Mouse (Mus musculus): Measurements from ENCODE around the gene Lgr6. TPM values are rescaled to one million over a fixed set of nuclear protein-coding genes. Genes with fewer than 3 reads are reported as not detected.

Lgr6 gene
- polyA plus RNA-seq, 1 experiment from 2014 or later = 0.35 TPM

DNA sequence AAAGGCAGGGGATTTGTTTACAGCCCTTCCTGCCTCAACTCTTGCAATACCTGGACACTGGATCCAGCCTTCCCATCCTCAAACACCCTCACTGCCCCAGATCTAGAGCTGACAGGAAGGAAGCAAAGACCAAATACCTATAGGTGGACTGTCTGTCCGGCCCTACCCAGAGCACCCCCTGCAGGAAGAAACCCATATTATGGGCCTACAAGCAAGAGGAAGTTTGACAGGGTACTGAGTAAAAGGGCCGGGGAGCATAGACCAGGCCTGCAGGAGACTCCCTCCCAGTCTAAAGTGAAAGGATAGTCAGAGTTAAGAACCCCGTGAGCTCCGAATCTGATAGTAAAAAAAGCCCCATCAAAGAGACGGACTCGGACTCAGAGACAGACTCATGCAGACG lies 10.4 kb downstream of the Lgr6 start:
- TF ChIP-seq CTCF (IDR thresholded peaks at IDR 0.05; ENCODE audit: low read depth) = peak; percentile 36; the same call in 1 of the 2 replicates
- TF ChIP-seq EP300 (optimal IDR thresholded peaks at IDR 0.05) = no peak
- Histone ChIP-seq H3K36me3 (ENCODE audit: control insufficient read depth, insufficient read depth, low read length) (no peaks in the 10 kb centered on the region), H3K4me1 (replicated peaks; ENCODE audit: control insufficient read depth, insufficient read depth) (no peaks in the 10 kb centered on the region), H3K27ac (replicated peaks) (no peak overlapping the region), H3K9ac (ENCODE audit: low read length) (no peak overlapping the region), H3K9me3 (ENCODE audit: control insufficient read depth, low read length) (no peaks in the 10 kb centered on the region), H3K27me3 (ENCODE audit: control insufficient read depth, insufficient read depth, low read length) (0 out of 2 replicates have a peak, but pooled peaks cover 3% of the 10 kb centered on the region), H3K4me3 (ENCODE audit: low read depth, low read length) (no peak overlapping the region), H3K4me2 (replicated peaks; ENCODE audit: low read depth) (no peak overlapping the region)
- 65% methylated on average over 7 of the region's 7 CpGs for WGBS
- ATAC-seq (ENCODE audit: low FRiP score, low TSS enrichment) (no peak), DNase-seq (ENCODE audit: low spot score) (no peak)

DNA sequence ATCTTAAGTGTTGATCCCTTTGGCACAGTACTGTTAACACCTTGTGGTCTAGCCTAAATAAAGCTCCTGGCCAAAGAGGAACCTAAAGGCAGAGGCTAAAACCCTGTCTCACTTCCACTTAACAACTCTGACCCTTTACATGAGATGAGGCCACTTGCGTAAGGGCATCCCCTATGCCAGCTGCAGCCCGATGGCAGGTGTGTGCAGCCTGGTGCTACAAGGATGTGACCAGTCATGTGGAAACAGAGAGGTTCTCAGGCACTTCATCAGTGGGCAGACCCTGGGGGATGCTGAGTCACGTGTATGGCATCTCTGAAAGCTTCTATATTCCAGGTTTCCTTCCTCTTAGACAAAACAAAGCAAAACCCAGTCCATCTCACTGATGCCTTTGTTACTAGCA lies 14.2 kb downstream of the Lgr6 start:
- no peaks in the 10 kb centered on the region for H3K9me3 ChIP-seq (ENCODE audit: control insufficient read depth, low read length)
- TF ChIP-seq EP300 (optimal IDR thresholded peaks at IDR 0.05) (no peak), CTCF (IDR thresholded peaks at IDR 0.05; ENCODE audit: low read depth) (no peak)
- H3K36me3 ChIP-seq (ENCODE audit: control insufficient read depth, insufficient read depth, low read length) = no peaks in the 10 kb centered on the region
- H3K27me3 ChIP-seq (ENCODE audit: control insufficient read depth, insufficient read depth, low read length) = 0 out of 2 replicates have a peak, but pooled peaks cover 3% of the 10 kb centered on the region
- no peak for DNase-seq (ENCODE audit: low spot score)
- H3K4me1 ChIP-seq (replicated peaks; ENCODE audit: control insufficient read depth, insufficient read depth) = no peaks in the 10 kb centered on the region
- no peak for ATAC-seq (ENCODE audit: low FRiP score, low TSS enrichment)
- H3K4me2 ChIP-seq (replicated peaks; ENCODE audit: low read depth) = no peak overlapping the region
- H3K9ac ChIP-seq (ENCODE audit: low read length) = no peak overlapping the region
- no peak overlapping the region for H3K27ac ChIP-seq (replicated peaks)
- 71% methylated on average over 3 of the region's 3 CpGs for WGBS
- no peak overlapping the region for H3K4me3 ChIP-seq (ENCODE audit: low read depth, low read length)

DNA sequence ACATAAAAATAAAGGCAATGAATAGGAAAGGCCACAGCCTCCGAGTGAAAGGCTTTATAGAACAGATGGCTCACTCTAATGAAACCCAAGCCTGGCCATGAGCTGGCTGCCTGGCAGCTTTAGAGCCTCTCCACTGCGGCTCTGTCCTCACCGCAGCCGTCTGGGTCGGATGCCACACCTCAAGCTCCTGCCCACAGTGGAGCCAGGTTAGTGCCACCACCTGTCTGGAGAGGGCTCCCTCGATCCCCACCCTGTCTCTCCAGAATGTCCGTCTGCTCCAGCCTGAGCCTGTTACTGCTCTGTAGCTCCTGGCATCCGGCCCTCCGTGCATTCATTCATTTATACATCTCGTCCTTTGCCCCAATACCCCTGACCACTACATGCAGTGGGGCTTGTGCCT lies 15.4 kb downstream of the Lgr6 start:
- DNase-seq (ENCODE audit: low spot score) (no peak), ATAC-seq (ENCODE audit: low FRiP score, low TSS enrichment) (no peak)
- Histone ChIP-seq H3K36me3 (ENCODE audit: control insufficient read depth, insufficient read depth, low read length) (no peaks in the 10 kb centered on the region), H3K4me3 (ENCODE audit: low read depth, low read length) (no peak overlapping the region), H3K27me3 (ENCODE audit: control insufficient read depth, insufficient read depth, low read length) (no peaks in the 10 kb centered on the region), H3K9me3 (ENCODE audit: control insufficient read depth, low read length) (no peaks in the 10 kb centered on the region), H3K27ac (replicated peaks) (no peak overlapping the region), H3K4me1 (replicated peaks; ENCODE audit: control insufficient read depth, insufficient read depth) (no peaks in the 10 kb centered on the region), H3K4me2 (replicated peaks; ENCODE audit: low read depth) (no peak overlapping the region), H3K9ac (ENCODE audit: low read length) (no peak overlapping the region)
- WGBS = 70% methylated on average over 10 of the region's 10 CpGs
- no peak for TF ChIP-seq EP300 (optimal IDR thresholded peaks at IDR 0.05)
- TF ChIP-seq CTCF (IDR thresholded peaks at IDR 0.05; ENCODE audit: low read depth) = no peak

DNA sequence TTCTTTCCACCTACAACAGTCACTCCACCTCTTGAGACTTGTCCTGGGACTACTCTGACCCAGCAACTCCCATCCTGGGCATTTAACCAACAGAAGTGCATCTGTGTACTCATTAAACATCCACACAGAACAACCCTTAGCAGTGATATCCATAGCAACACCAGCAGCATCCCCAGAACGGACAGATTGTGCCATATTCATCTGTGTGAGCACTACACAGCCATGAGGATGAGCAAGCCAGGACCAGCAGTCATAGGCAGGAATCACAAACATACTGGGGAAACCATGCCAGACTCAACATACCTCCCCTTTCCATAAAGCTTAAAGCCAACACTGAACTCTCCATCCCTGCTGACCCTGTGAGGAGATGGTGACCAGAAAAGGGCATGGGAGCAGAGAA lies 17.7 kb downstream of the Lgr6 start:
- WGBS = 63% methylated on average over 1 of the region's 1 CpGs
- Histone ChIP-seq H3K4me2 (replicated peaks; ENCODE audit: low read depth) (no peak overlapping the region), H3K36me3 (ENCODE audit: control insufficient read depth, insufficient read depth, low read length) (no peaks in the 10 kb centered on the region), H3K4me3 (ENCODE audit: low read depth, low read length) (no peak overlapping the region), H3K27ac (replicated peaks) (no peak overlapping the region), H3K27me3 (ENCODE audit: control insufficient read depth, insufficient read depth, low read length) (no peaks in the 10 kb centered on the region), H3K9ac (ENCODE audit: low read length) (no peak overlapping the region), H3K9me3 (ENCODE audit: control insufficient read depth, low read length) (no peaks in the 10 kb centered on the region), H3K4me1 (replicated peaks; ENCODE audit: control insufficient read depth, insufficient read depth) (no peaks in the 10 kb centered on the region)
- TF ChIP-seq EP300 (optimal IDR thresholded peaks at IDR 0.05) (no peak), CTCF (IDR thresholded peaks at IDR 0.05; ENCODE audit: low read depth) (no peak)
- DNase-seq (ENCODE audit: low spot score) (no peak), ATAC-seq (ENCODE audit: low FRiP score, low TSS enrichment) (no peak)

DNA sequence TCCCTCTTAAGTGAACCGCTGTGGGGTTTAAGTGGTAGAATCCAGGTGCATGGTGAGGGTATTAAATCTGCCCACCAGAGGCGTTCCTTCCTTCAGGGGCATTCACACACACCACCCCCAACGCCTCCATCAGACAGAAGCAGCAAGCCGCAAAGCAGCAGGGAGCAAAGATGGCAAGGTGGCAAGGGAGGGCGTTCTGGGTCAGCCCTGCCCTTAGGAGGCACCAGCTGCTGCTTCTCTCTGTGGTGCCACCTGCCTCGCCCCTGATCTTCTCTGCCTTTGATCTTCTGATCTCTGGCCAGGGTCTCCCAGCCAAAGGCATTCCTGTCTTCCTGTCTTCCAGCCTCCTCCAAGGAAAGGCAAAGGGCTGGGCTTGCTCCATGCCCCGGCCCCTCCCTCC lies 19.1 kb downstream of the Lgr6 start:
- H3K4me1 ChIP-seq (replicated peaks; ENCODE audit: control insufficient read depth, insufficient read depth) = no peaks in the 10 kb centered on the region
- H3K27ac ChIP-seq (replicated peaks) = no peak overlapping the region
- no peaks in the 10 kb centered on the region for H3K9me3 ChIP-seq (ENCODE audit: control insufficient read depth, low read length)
- no peak overlapping the region for H3K4me3 ChIP-seq (ENCODE audit: low read depth, low read length)
- DNase-seq (ENCODE audit: low spot score) = no peak
- no peaks in the 10 kb centered on the region for H3K36me3 ChIP-seq (ENCODE audit: control insufficient read depth, insufficient read depth, low read length)
- no peaks in the 10 kb centered on the region for H3K27me3 ChIP-seq (ENCODE audit: control insufficient read depth, insufficient read depth, low read length)
- ATAC-seq (ENCODE audit: low FRiP score, low TSS enrichment) = no peak
- WGBS = 30% methylated on average over 7 of the region's 7 CpGs
- H3K9ac ChIP-seq (ENCODE audit: low read length) = no peak overlapping the region
- TF ChIP-seq EP300 (optimal IDR thresholded peaks at IDR 0.05) (no peak), CTCF (IDR thresholded peaks at IDR 0.05; ENCODE audit: low read depth) (no peak)
- no peak overlapping the region for H3K4me2 ChIP-seq (replicated peaks; ENCODE audit: low read depth)

DNA sequence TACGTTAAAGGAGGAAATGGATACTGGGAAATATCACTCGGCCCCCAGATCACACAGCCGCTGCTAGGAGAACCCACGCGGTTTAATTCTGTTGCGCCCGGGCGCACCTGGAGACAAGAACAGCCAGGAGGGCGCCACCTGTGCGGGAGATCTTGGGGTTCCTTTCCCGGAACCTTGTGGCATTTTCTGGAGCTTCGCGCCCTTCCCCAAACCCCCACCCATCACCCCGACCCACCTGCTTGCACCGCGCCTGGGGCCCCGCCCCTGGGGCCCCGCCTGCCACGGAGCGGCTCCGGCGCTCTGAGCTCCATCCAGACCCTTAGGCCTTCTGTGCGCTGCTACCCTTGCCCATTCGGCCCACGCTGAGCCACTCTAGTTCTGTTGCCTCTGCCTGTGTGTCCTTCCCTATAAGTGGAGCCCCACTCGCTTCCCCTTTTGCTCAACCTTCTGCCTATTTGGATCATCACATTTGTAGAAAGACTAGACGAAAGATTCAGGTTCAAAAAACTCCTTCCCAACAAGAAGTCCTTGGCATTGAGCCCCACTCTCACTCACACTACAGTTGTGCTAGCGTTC lies 19.7 kb downstream of the Lgr6 start:
- Histone ChIP-seq H3K4me1 (replicated peaks; ENCODE audit: control insufficient read depth, insufficient read depth) (no peaks in the 10 kb centered on the region), H3K4me2 (replicated peaks; ENCODE audit: low read depth) (peak overlapping the region; percentile 31; the same call in 1 of the 2 replicates), H3K27me3 (ENCODE audit: control insufficient read depth, insufficient read depth, low read length) (no peaks in the 10 kb centered on the region), H3K9me3 (ENCODE audit: control insufficient read depth, low read length) (no peaks in the 10 kb centered on the region), H3K36me3 (ENCODE audit: control insufficient read depth, insufficient read depth, low read length) (no peaks in the 10 kb centered on the region), H3K27ac (replicated peaks) (no peak overlapping the region), H3K9ac (ENCODE audit: low read length) (no peak overlapping the region), H3K4me3 (ENCODE audit: low read depth, low read length) (no peak overlapping the region)
- WGBS = 15% methylated on average over 28 of the region's 28 CpGs
- ATAC-seq (ENCODE audit: low FRiP score, low TSS enrichment) (no peak), DNase-seq (ENCODE audit: low spot score) (no peak)
- TF ChIP-seq EP300 (optimal IDR thresholded peaks at IDR 0.05) (no peak), CTCF (IDR thresholded peaks at IDR 0.05; ENCODE audit: low read depth) (no peak)
